Mouse (Mus musculus) monocyte, adult 5-6 weeks (primary cell): ENCODE data around the gene Etnk2. TPM values are rescaled to one million over a fixed set of nuclear protein-coding genes. Genes with fewer than 3 reads are reported as not detected.

Source experiments
- ATAC-seq: fragments of 153-309, 156-312 bp; replicated peaks from 2 replicates; pipeline ENCODE4 v1.8.0; 2017; ENCODE audit warnings: mild to moderate bottlenecking; ENCODE audit not compliant: low TSS enrichment, insufficient number of reproducible peaks, severe bottlenecking, poor library complexity, low FRiP score
- total RNA-seq: library from RNA; stranded (forward); fragments of 200-1000, 200-491, 200-594 nt; gene quantifications from 3 replicates; pipeline ENCODE4 v1.2.3, GENCODE M21; 2017

Etnk2 gene
- total RNA-seq, 1 experiment from 2014 or later, result not detected

- peak; percentile 13; the same call in 1 of the 2 replicates for ATAC-seq
These were observed 15.5 kb upstream of the Etnk2 start for GRCm38 (mm10) chr1:133347693-133348520.

DNA sequence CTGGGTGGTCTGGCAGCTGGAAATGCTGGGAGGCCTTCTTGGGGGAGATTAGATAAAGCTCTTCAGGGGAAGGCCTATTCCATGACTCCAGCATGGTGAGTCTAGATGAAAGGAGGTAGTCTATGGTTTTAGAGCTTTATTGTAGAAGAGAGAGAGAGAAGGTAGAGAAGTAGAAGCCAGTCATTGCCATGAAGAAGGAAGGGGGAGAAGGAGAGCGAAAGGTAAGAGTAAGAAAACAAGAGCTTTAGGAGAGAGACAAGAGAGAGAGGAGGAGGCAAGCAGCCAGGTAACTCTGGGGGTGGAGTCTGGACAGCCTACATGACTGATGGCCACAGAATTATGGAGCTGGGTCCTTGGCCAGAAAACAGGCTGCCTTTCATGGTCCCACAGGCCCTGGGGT is 13.2 kb upstream of the Etnk2 start, which contains the start of gene Ren1:
Gene Ren1 (plus strand): TSS at position 301 of the 400 bp plus-strand sequence.
- ATAC-seq, result no peak

DNA sequence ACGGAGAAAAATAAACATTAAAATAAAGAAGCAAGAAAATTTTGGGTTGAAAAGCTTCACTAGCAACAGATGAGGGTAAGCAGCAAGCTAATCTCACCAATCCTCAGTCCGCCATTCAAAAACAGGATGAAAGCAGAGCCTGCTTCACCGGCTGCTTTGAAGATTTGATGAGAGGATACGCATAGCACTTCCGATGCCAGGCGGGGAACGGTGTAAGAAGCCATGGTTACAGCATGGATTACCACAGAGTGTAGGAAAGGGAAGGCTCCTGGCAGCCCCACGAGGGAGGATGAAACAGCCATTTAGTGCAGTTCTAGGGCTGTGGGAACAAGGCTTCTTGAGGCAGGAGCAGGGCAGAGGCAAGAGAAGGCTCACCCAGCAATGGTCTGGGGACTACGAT is 11.6 kb upstream of the Etnk2 start:
- no peak for ATAC-seq

- ATAC-seq, result 0 out of 2 replicates have a peak, but pooled peaks have one; percentile 40
These were observed 10.0 kb upstream of the Etnk2 start for GRCm38 (mm10) chr1:133353371-133353809.

GRCm38 (mm10) chr1:133355469-133355868 is 7.9 kb upstream of the Etnk2 start:
- no peak for ATAC-seq

DNA sequence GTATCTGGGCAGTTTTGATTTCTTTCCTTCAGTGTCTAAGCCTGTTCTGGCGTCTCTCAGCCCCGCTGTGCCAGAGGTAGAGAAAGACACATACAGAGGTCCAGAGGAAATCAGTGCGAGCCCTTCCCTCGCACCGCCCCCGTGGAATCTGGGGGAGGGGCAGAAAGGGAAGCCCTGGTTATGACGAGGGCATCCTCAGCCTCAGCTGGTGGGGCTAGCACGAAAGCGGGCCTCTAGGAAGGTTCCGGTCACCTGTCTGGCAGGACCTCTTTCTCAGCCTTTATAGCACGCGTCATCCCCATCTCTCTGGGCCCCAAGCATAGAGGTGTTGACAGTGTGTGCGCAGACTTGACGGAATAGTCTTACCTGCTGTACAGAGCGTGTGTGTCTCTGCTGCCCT is 7.5 kb upstream of the Etnk2 start:
- ATAC-seq, result no peak

DNA sequence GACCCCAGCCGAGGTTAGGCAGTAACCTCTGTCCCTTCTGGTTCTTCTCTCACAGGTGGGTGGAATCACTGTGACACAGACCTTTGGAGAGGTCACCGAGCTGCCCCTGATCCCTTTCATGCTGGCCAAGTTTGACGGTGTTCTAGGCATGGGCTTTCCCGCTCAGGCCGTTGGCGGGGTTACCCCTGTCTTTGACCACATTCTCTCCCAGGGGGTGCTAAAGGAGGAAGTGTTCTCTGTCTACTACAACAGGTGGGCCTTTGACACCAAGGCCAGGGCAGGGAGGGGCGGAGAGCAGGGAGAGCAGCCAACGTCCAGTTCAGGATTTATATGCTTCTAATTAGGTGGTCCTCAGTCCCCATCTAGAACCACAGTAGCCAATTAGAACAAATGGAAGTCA is 7.0 kb upstream of the Etnk2 start:
- no peak for ATAC-seq

- no peak for ATAC-seq
These were observed 2.4 kb upstream of the Etnk2 start for GRCm38 (mm10) chr1:133361006-133361405.

DNA sequence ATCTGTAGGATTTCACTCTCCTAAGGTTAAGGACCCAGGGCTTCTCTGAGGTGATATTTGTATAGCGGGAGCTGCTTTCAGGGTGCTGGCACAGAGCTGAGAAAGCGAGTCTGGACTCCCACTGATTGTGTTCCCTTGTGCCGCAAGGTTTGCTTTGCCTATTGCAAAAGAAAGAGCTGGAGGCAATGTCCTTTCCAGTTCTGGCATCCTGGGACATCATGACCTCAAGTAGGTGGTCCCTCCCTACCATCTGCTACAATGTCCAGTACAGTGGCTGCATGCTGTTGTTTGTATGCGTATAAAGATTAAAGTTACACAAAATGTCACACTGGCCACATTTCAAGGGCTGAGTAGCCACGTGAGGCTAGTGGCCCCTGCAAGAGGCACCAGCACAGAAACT is 1.3 kb upstream of the Etnk2 start:
- ATAC-seq, result no peak

- no peak for ATAC-seq
These were observed 754 bp downstream of the Etnk2 start for GRCm38 (mm10) chr1:133364022-133364630.

DNA sequence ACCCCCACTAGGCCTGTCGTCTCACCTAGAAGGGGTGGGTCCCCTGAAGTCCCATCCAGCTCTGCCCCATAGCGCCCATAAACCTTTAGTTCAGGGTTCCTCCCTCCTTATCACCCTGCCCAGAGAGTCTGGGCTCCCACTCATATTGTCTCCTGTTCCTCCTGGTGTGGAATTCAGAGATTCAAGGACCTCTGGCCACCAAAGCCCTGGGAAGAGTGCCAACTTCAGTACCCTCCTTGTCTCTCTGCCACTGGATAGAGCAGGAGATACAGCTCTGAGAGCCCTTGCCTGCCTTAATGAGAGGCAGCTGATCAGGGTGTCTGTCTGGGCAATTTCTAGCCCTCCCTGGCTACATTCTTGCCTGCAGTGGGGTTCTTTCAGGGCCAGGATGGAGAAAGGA is 1.5 kb downstream of the Etnk2 start:
- no peak for ATAC-seq

DNA sequence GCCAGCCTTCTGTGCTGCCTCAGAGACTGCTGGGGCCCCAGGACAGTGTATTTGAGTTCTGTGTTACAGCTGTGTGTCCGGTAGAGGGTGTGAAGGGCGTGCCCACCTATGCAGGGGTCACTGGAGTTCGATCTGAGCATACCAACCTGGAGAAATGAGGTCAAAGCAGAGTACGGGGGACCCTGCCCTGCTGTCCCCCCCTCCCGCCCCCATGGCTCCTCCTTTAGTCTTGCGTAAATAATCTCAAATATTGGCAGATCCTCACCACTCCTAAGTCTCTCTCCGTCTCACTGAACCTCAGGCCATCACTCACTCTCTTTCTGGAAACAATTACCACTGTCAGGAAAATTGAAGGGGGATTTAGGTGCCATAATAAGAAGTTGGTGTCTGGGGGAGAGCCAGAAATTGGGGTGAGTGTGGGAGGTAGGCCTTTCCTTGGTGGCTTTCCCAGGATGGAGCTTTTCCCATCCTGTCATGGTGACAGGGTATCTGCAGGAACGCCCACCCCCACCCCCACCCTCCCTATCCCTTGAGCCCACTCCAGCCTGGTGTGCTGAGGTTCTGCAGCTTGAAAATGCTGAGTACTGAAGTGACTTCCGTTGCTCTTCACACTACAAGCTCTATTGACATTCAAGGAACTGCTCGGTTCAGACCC is 3.7 kb downstream of the Etnk2 start:
- ATAC-seq, result no peak

DNA sequence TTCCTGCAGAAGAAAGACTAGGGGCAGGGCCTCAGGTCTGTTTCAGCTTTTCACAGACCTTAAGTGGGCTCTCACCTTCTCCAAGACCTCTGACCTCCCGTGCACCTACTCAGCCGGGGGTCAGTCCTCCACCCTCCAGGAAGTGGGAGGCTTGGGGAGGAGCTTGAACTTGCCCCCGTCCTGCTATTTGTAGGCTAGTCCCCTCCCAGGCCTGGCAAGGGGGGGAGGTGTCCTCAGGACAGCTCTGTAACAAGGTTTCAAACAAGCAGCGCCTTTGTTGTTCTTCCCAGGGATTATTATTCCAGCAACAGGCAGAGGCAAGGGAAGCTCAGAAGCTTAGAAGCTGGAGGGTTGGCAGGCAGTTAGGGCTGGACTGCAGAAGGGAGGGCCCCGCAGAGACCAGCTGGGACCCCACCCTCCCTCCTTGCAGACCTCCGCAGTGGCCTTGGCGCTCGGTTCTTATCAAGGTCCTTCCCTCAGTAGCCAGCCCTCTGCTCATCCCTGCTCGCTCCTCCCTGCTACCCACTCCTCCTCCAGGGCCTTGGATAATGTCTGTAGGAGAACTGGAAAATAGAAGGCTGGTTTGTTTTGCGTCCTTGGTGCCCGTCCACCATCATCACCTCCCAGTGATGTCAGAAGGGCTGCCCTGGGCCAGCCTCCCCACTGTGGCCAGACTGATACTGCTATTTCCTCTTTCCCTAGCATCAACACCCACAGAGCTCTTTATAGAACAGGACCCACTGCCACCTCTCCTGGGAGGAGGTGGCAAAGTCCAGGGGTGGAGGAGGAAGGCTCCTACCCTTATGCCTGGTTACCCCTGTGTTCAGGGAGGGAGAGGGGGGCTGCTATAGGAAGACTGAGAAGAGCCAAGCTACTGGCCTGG is 4.5 kb downstream of the Etnk2 start:
- no peak for ATAC-seq

GRCm38 (mm10) chr1:133368644-133369043 is 5.3 kb downstream of the Etnk2 start:
- no peak for ATAC-seq

DNA sequence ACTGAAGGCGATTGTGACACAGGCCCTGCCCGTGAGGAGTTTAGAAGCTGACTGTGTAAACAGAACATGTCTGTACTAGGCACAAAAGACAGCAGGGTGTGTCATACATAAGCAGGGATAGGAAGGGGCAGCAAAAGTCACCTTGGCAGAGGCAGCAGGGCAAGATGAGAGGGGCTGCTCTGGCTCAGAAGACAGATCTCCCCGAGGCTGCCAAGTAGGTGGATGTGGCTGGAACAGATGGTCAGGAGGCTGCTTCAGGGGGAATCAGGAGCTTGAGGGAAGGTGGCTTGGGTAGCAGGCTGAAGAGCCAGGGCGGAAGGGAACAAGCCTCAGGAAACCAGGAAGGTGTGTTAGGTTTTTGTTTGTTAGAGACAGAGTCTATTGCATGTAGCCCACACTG is 7.0 kb downstream of the Etnk2 start:
- ATAC-seq, result no peak

GRCm38 (mm10) chr1:133371431-133371830 is 8.1 kb downstream of the Etnk2 start:
- no peak for ATAC-seq

GRCm38 (mm10) chr1:133372113-133372512 is 8.7 kb downstream of the Etnk2 start:
- ATAC-seq, result no peak

DNA sequence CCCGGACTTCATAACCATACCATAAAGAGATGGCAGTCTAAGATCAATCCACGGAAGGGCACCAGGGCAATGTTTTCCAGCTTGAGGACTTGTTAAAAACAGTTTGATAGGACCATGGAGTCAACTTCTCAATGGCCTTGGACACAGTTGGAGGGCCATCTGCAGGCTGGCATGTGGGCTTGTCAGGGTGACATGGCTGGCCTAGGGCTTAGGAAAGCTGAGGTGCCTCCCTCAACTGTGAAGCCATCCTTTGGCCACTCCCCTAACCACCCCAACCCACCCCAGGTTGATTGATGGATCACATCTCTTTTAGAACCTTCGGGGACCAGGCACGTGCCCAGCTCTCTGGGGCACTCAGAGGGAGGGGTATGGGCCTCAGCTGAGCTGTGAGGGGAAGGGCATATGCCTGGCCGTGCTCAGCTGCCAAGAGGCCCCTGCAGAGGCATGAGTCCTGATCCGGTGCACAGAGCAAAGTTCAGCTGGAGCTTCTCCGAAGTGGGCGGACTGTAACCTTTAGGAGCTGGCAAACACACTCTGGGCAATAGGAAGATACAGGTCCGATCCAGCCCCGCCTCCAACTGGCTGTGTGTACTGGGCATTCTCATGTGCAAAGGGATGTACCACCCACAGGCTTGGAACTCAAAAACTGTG is 12.4 kb downstream of the Etnk2 start:
- ATAC-seq, result no peak
